Comparison of ENCODE assay signal across 9 mouse cellular contexts in genomic region chr5:107749229-107749916, GRCm38 (mm10). TPM values are rescaled to one million over a fixed set of nuclear protein-coding genes. Genes with fewer than 3 reads are reported as not detected.
A peak's percentile ranks its signal among the peaks of the same experiment; 100 is the strongest.
DNase-seq lines count a peak whose midpoint lies in the region; ATAC-seq lines count a peak whose summit lies in the region.
"Had no signal": no experiment of that assay in that cellular context is flagged by ENCODE, and none has a peak within 500 bp of the region (broad histone marks: within the 10 kb centered on the region; RNA-seq: fewer than 3 reads in every experiment).

No protein-coding gene starts in this region.

- peak; percentile 24 for DNase-seq in kidney, adult 9 months
- no peak for DNase-seq in kidney, adult 18-20 months
- DNase-seq in CD4-positive, CD25-positive, alpha-beta regulatory T cell, adult 2 months (ENCODE audit: low read depth, low spot score), result peak; percentile 29
- peak; percentile 31 for DNase-seq in fibroblast of lung, adult 2 months (ENCODE audit: low read depth)
- peak; percentile 36 for DNase-seq in lung, postnatal 25 days (ENCODE audit: low spot score)
- no peak for DNase-seq in spleen, adult 18-20 months
- DNase-seq in layer of hippocampus, postnatal 25 days (ENCODE audit: extremely low spot score in 1 of 2, low spot score in 1 of 2), result no peak
- DNase-seq: heart, adult 11 months had no signal

- ATAC-seq in erythroblast, adult 5-6 weeks (replicated peaks; ENCODE audit: low FRiP score, poor library complexity, severe bottlenecking), result no peak

RNA-seq across cellular contexts. Expression of gene Gfi1, which starts 23.5 kb away (rescaled TPM):
- total RNA-seq in erythroblast, adult 5-6 weeks (2015; ENCODE audit: low replicate concordance), result 6.1 and 14.6 TPM in 2 replicates
- total RNA-seq in erythroblast, adult 5-6 weeks (2017; ENCODE audit: low replicate concordance), result 13.2 and 13.4 TPM in 2 replicates
- total RNA-seq in layer of hippocampus, postnatal 25 days (2021), result not detected

Comparison
In these comparisons a context has a peak if more than half of its experiments do, and no peak if none do; other contexts are left out.
1. DNase-seq: peak in kidney, adult 9 months (single experiment), CD4-positive, CD25-positive, alpha-beta regulatory T cell, adult 2 months (single experiment), fibroblast of lung, adult 2 months (single experiment) and lung, postnatal 25 days (single experiment); none in kidney, adult 18-20 months (single experiment), spleen, adult 18-20 months (0 of 2) and layer of hippocampus, postnatal 25 days (0 of 2).
2. RNA of gene Gfi1, which starts 23.5 kb away (total RNA-seq): 6.1 to 14.6 TPM in erythroblast, adult 5-6 weeks; not detected in layer of hippocampus, postnatal 25 days; every median in the first group is over 4 times any median in the second.